Comparison of ENCODE assay signal across 8 mouse cellular contexts in genomic region chr11:100297801-100298200, GRCm38 (mm10). TPM values are rescaled to one million over a fixed set of nuclear protein-coding genes. Genes with fewer than 3 reads are reported as not detected.
DNase-seq lines count a peak whose midpoint lies in the region; ATAC-seq and TF ChIP-seq lines count a peak whose summit lies in the region.

No protein-coding gene starts in this region.

- no peak overlapping the region for H3K9ac ChIP-seq in lung, embryonic 14.5 days

- no peak for ATAC-seq in lung, embryonic 14.5 days (ENCODE audit: insufficient read depth)
- peak; percentile 61 for ATAC-seq in megakaryocyte, adult 5-6 weeks (ENCODE audit: poor library complexity, severe bottlenecking)

- no peaks in the 10 kb centered on the region for H3K36me3 ChIP-seq in lung, embryonic 14.5 days (ENCODE audit: insufficient read depth)

- TF ChIP-seq CTCF in lung, embryonic 14.5 days (IDR thresholded peaks at IDR 0.05; ENCODE audit: low read depth), result peak; percentile 60

- H3K4me3 ChIP-seq in lung, embryonic 14.5 days (ENCODE audit: low read depth, low read length), result no peak overlapping the region

- peak overlapping the region; percentile 47 for H3K4me2 ChIP-seq in lung, embryonic 14.5 days

- H3K27me3 ChIP-seq in lung, embryonic 14.5 days (ENCODE audit: insufficient read depth, low read length), result no peaks in the 10 kb centered on the region

- no peak for DNase-seq in lung, embryonic 14.5 days
- no peak for DNase-seq in lung, adult 18-20 months
- peak; percentile 39 for DNase-seq in T-cell, adult 2 months (ENCODE audit: low spot score)
- DNase-seq in heart, postnatal 4 days, result peak; percentile 25
- DNase-seq in left cerebral cortex, adult 9 months (ENCODE audit: low spot score in 2 of 2), result no peak
- no peak for DNase-seq in frontal cortex, postnatal 10 days (ENCODE audit: low spot score in 2 of 2)
- DNase-seq in Muller cell, postnatal 12 days (ENCODE audit: inconsistent ontology term), result no peak

- 24% methylated on average over 5 of the region's 5 CpGs for WGBS in lung, embryonic 14.5 days

- H3K4me1 ChIP-seq in lung, embryonic 14.5 days (ENCODE audit: insufficient read depth), result no peaks in the 10 kb centered on the region

- no peak overlapping the region for H3K27ac ChIP-seq in lung, embryonic 14.5 days (ENCODE audit: low read depth)

- no peaks in the 10 kb centered on the region for H3K9me3 ChIP-seq in lung, embryonic 14.5 days (ENCODE audit: low read depth, low read length)

RNA-seq across cellular contexts. Expression of gene Eif1, which starts 21.9 kb away (rescaled TPM):
- polyA plus RNA-seq in lung, embryonic 14.5 days (2014; fragmentation: Nextera tagmentation; extraction: Ambion mirVana), result 1,908 and 1,918 TPM in 2 replicates
- 1,000 to 10,000 TPM; 1,236 to 1,276 TPM for total RNA-seq in heart, postnatal 4 days (2021)
- total RNA-seq in megakaryocyte, adult 5-6 weeks (2015), result 1,372 and 1,486 TPM in 2 replicates
- 248 and 320 TPM in 2 replicates for total RNA-seq in megakaryocyte, adult 5-6 weeks (2017)

RNA-seq across cellular contexts. Expression of gene Krt42, which starts 28.1 kb away (rescaled TPM):
- not detected in 2 replicates for polyA plus RNA-seq in lung, embryonic 14.5 days (2014; fragmentation: Nextera tagmentation; extraction: Ambion mirVana)
- not detected for total RNA-seq in heart, postnatal 4 days (2021)
- not detected in 2 replicates for total RNA-seq in megakaryocyte, adult 5-6 weeks (2015)
- total RNA-seq in megakaryocyte, adult 5-6 weeks (2017), result not detected in 2 replicates

RNA-seq across cellular contexts. Expression of gene Gast, which starts 36.4 kb away (rescaled TPM):
- not detected in 2 replicates for polyA plus RNA-seq in lung, embryonic 14.5 days (2014; fragmentation: Nextera tagmentation; extraction: Ambion mirVana)
- not detected for total RNA-seq in heart, postnatal 4 days (2021)
- total RNA-seq in megakaryocyte, adult 5-6 weeks (2015), result not detected in 2 replicates
- not detected in 2 replicates for total RNA-seq in megakaryocyte, adult 5-6 weeks (2017)

RNA-seq across cellular contexts. Expression of gene Krt17, which starts 37.0 kb away (rescaled TPM):
- 2.1 and 2.9 TPM in 2 replicates for polyA plus RNA-seq in lung, embryonic 14.5 days (2014; fragmentation: Nextera tagmentation; extraction: Ambion mirVana)
- under 1 TPM in 1 of 2 experiments, not detected in 1; 0.29 TPM for total RNA-seq in heart, postnatal 4 days (2021)
- not detected in 2 replicates for total RNA-seq in megakaryocyte, adult 5-6 weeks (2015)
- not detected in 2 replicates for total RNA-seq in megakaryocyte, adult 5-6 weeks (2017)

RNA-seq across cellular contexts. Expression of gene Krt16, which starts 49.1 kb away (rescaled TPM):
- polyA plus RNA-seq in lung, embryonic 14.5 days (2014; fragmentation: Nextera tagmentation; extraction: Ambion mirVana), result not detected in 2 replicates
- not detected for total RNA-seq in heart, postnatal 4 days (2021)
- total RNA-seq in megakaryocyte, adult 5-6 weeks (2015), result not detected in 2 replicates
- not detected in 2 replicates for total RNA-seq in megakaryocyte, adult 5-6 weeks (2017)

Comparison
In these comparisons a context has a peak if more than half of its experiments do, and no peak if none do; other contexts are left out.
1. DNase-seq: peak in T-cell, adult 2 months (single experiment) and heart, postnatal 4 days (single experiment); none in lung, embryonic 14.5 days (single experiment), lung, adult 18-20 months (0 of 2), left cerebral cortex, adult 9 months (0 of 2), frontal cortex, postnatal 10 days (0 of 2) and Muller cell, postnatal 12 days (single experiment).